In genomic region chrX:42153056-42153455, GRCm38 (mm10) we compare ENCODE assay signal across 9 mouse cellular contexts. TPM values are rescaled to one million over a fixed set of nuclear protein-coding genes. Genes with fewer than 3 reads are reported as not detected.
DNase-seq lines count a peak whose midpoint lies in the region; ATAC-seq lines count a peak whose summit lies in the region.
"Had no signal": no experiment of that assay in that cellular context is flagged by ENCODE, and none has a peak within 500 bp of the region (broad histone marks: within the 10 kb centered on the region; RNA-seq: fewer than 3 reads in every experiment).

No protein-coding gene starts in this region.

- H3K9ac ChIP-seq in intestine, embryonic 15.5 days = no peak overlapping the region
- H3K9ac ChIP-seq in midbrain, embryonic 15.5 days = no peak overlapping the region

- H3K36me3 ChIP-seq in embryonic facial prominence, embryonic 10.5 days (replicated peaks) = no peaks in the 10 kb centered on the region
- H3K36me3 ChIP-seq in intestine, embryonic 15.5 days = no peaks in the 10 kb centered on the region
- no peaks in the 10 kb centered on the region for H3K36me3 ChIP-seq in midbrain, embryonic 15.5 days (replicated peaks)

- H3K4me1 ChIP-seq in embryonic facial prominence, embryonic 10.5 days = peaks cover 3% of the 10 kb centered on the region; the same call in 1 of the 2 replicates
- no peaks in the 10 kb centered on the region for H3K4me1 ChIP-seq in intestine, embryonic 15.5 days (replicated peaks)
- peaks cover 3% of the 10 kb centered on the region; the same call in 1 of the 2 replicates for H3K4me1 ChIP-seq in midbrain, embryonic 15.5 days

- peak overlapping the region; percentile 46 for H3K4me2 ChIP-seq in intestine, embryonic 15.5 days (replicated peaks)
- H3K4me2 ChIP-seq in midbrain, embryonic 15.5 days = peak overlapping the region; percentile 45

- H3K27me3 ChIP-seq in embryonic facial prominence, embryonic 10.5 days (replicated peaks; ENCODE audit: low read depth, poor library complexity, severe bottlenecking) = no peaks in the 10 kb centered on the region
- H3K27me3 ChIP-seq in intestine, embryonic 15.5 days (replicated peaks) = no peaks in the 10 kb centered on the region
- no peaks in the 10 kb centered on the region for H3K27me3 ChIP-seq in midbrain, embryonic 15.5 days (replicated peaks)

- H3K4me3 ChIP-seq in embryonic facial prominence, embryonic 10.5 days = peak overlapping the region; percentile 70
- H3K4me3 ChIP-seq in intestine, embryonic 15.5 days (replicated peaks) = no peak overlapping the region
- peak overlapping the region; percentile 55 for H3K4me3 ChIP-seq in midbrain, embryonic 15.5 days

- 30% methylated on average over 4 of the region's 4 CpGs for WGBS in embryonic facial prominence, embryonic 10.5 days
- WGBS in intestine, embryonic 15.5 days = 22% methylated on average over 4 of the region's 4 CpGs
- WGBS in midbrain, embryonic 15.5 days = 30% methylated on average over 4 of the region's 4 CpGs

- H3K9me3 ChIP-seq in embryonic facial prominence, embryonic 10.5 days = 0 out of 2 replicates have a peak, but pooled peaks cover 4% of the 10 kb centered on the region
- H3K9me3 ChIP-seq in intestine, embryonic 15.5 days = no peaks in the 10 kb centered on the region
- no peaks in the 10 kb centered on the region for H3K9me3 ChIP-seq in midbrain, embryonic 15.5 days

- peak; percentile 15 for DNase-seq in kidney, adult 9 months
- no peak for DNase-seq in kidney, postnatal 10 days
- DNase-seq in embryonic facial prominence, embryonic 10.5 days (ENCODE audit: low spot score) = no peak
- DNase-seq in adrenal gland, postnatal 10 days = no peak
- no peak for DNase-seq in layer of hippocampus, adult 9-11 months

- ATAC-seq in intestine, embryonic 15.5 days = no peak
- no peak for ATAC-seq in midbrain, embryonic 15.5 days (replicated peaks)
- no peak for ATAC-seq in inflammation-experienced regulatory T-cells, adult 6 months
- ATAC-seq: Patski had no signal

- no peak overlapping the region for H3K27ac ChIP-seq in embryonic facial prominence, embryonic 10.5 days (replicated peaks)
- H3K27ac ChIP-seq in intestine, embryonic 15.5 days = no peak overlapping the region
- no peak overlapping the region for H3K27ac ChIP-seq in midbrain, embryonic 15.5 days

RNA-seq across cellular contexts. Expression of gene Stag2, which starts 3.9 kb away (rescaled TPM):
- polyA plus RNA-seq in embryonic facial prominence, embryonic 10.5 days (2016; fragmentation: Nextera tagmentation; extraction: Ambion mirVana) = 43.2 and 45.5 TPM in 2 replicates
- polyA plus RNA-seq in intestine, embryonic 15.5 days (2015; fragmentation: Nextera tagmentation; extraction: Ambion mirVana) = 29.7 and 34.8 TPM in 2 replicates
- 18.2 and 18.7 TPM in 2 replicates for polyA plus RNA-seq in midbrain, embryonic 15.5 days (2015; fragmentation: Nextera tagmentation; extraction: Ambion mirVana)
- 10 to 100 TPM; 80.8 to 85.3 TPM for total RNA-seq in adrenal gland, postnatal 10 days (2021)
- 100 to 1,000 TPM in 1 of 3 experiments, 10 to 100 TPM in 2; 90.1 to 127 (median 94.0) TPM for polyA plus RNA-seq in inflammation-experienced regulatory T-cells, adult 6 months (2017; shearing (Covaris generic))
